Mouse (Mus musculus): ENCODE data around the gene Pkdrej.
"Not testable (repeated sequence)": the region's sequence is repeated elsewhere in the genome, so short reads cannot be mapped to it uniquely, and the experiment has no call there.

The Pkdrej gene

DNA sequence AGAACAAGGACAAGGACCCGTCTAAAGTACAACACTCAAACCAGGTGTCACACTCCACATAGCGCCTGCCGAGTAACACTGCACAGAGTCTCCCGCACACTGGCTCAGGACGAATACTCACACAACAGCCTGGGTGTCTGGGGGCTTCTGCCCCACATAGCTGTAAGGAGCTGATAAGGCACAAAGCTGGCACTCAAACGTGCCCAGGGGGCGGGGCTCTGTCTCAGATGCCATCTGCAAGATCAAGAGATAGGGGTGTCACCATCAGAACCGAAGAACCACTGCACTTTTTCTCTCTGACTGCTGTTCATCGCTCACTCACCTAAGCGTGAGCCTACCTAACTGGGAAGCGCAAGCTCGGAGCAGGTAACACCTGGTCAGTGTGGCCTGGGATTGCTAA, 12.4 kb downstream of the Pkdrej start:
- DNase-seq = no peak

DNA sequence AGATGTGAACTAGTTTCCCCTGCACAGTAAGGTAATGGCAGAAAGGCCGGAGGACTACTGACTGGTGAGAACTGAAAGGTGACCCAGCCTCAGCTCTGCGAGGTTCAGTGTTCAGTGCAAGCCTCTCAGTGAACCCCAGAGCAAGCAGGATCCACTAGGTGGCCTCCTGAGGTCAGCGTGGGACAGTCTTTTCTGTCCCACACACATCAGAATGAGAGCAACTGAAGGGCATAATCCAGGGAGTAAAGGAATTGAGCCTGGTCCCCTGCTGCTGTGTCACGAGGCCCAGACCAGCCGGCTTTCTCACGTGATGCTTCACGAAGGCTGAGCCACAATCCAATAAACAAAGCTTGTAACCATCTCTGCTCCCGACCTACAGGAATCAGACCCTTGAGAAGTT, 13.1 kb downstream of the Pkdrej start:
- no peak for DNase-seq

DNA sequence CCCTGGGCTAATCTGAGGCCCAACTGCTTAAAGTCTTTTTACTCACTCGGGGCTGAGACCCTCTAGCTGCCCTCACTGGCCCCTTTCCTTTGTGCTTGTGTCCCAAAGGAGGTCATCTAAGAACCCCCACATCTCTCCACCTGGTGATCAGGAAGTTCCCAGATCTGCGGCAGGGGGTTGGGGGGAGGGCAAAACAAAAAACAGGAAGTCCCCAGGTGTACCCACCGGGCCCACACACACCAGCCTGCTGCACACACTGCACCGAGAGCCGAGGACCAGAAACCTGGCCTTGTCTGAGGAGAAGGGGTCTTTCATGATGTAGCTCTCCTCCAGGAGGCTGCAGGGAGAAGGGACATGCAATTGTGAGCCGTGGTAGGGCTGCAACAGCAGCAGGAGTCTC, 13.5 kb downstream of the Pkdrej start:
- DNase-seq = no peak

DNA sequence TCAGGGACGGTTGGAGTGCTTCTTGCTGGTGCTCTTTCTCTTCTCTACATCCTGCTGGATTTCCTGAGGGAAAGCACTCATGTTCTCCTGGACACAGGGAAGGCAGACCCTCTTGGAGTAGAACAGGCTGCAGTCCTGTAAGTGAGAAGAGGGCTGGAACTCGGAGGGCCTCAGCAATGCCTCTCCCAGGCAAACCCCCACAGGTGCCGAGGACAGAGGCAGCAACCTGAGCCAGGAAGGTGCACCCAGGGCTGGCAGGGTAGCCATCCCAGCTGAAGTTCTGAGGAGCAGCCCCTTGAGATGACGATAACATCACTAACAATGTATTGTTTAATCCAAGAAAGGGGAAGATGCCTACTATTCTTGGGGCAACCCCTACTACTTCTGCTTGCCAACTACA, 14.1 kb downstream of the Pkdrej start:
- no peak for DNase-seq

DNA sequence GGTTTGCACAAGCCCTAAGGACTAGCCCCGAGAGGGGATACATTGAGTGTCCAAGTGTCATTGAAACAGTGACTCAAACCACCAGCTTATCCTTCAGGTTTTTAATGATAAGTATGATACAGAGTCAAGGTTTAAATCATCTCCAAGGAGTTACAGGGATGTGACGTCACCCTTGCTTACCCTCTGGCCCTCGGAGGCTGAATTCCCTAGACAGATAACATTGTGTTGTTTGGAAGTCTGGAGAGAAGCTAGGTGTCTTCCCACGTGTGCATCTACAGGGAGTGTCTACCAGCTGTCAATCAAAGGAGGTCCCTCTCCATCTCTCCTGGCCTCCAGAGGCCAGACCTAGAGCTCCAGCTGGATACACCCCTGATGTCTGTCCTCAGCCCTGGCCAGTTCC, 14.6 kb downstream of the Pkdrej start:
- no peak for DNase-seq

DNA sequence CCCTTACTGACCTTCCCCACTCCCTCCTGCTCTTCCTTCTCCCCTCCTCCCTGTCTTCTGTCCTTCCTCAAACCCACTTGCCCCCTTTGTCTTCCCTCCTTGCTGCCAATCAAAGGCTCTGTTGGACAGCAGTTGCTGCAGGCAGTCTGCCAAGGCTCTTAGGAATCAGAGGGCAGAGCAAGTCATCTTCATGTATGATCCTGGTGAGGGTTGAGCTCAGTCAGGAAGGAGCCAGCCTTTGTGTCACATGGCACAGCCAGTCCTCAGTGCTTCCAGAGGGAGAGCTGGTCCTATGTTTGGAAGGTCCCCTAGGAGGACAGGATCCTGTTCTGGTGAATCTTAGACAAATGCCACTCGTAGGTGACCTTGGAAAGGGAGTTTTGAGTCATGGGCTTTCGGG, 18.6 kb downstream of the Pkdrej start:
- DNase-seq = peak; percentile 29

DNA sequence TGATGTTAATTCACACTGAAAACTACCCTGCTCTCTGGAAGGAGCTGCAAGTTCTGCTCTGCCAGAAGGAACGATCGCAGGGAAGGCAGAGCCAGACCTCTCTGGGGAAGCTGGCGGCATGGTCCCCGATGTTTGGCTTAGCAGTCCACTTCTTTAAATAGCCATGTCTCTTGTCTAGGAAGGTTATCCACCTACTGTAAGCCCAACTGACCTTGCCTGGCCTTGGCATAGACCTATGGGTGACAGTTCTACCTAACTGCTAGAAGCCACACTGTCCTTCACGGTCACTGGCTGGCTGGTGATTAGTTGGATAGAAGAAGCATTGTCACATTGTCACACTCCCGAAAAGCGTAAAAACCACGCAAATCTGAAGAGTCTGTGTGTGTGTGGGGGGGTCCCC, 22.9 kb downstream of the Pkdrej start:
- DNase-seq = no peak

DNA sequence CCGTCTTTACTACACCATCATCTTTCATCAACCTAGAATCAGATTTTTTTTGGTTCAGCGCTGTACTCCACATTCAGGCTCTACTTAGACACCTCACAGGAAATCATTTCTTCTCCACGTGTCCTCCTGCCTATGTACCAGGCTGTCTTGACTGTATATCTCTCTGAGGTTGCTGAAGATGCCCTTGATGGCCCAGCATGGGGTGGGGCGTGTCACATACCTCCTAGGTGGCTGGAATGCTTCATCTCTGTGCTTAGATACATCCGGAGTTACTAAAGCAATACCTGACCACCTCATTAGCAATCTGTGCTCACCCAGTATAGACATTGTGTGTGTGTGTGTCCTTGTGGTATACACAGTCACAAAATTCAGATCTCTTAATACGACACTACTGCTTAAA, 26.0 kb downstream of the Pkdrej start:
- DNase-seq = no peak

DNA sequence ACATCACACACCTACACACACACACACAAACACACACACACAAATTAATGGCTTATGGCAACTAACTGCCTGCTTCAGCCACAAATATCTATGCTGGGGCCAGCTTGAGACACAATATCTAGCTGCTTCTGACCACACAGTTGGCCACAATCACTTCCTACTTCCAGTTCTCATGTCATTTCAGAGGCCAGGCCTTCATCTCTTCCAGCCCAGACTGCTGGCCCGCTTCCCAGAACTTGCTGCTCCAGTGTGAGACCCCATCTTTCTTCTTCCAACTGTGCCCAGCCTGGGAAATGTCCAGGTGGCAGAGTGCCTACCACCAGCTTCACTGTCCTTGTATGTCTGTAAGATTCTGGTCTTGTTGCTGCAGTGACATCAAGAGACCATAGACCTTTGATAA, 28.7 kb downstream of the Pkdrej start:
- DNase-seq = no peak

DNA sequence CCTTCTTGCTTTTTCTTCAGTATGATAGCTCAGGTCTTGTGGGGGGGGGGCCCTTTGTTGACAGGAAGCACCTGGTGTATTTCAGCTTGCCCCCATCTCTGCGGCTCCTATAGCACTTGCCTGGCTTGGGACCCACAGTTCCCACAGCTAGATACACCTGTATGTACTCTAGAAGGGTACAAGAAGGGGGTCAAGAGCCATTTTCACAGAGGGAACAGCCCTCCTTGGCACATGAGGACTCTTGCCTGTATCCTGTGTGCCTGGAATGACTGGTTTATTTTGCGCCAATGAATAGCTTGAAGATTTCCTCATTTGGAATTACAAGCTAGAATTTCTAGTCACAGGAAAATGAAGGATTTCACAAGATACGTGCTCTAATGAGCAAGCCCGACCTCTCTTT, 30.1 kb downstream of the Pkdrej start:
- DNase-seq = no peak

DNA sequence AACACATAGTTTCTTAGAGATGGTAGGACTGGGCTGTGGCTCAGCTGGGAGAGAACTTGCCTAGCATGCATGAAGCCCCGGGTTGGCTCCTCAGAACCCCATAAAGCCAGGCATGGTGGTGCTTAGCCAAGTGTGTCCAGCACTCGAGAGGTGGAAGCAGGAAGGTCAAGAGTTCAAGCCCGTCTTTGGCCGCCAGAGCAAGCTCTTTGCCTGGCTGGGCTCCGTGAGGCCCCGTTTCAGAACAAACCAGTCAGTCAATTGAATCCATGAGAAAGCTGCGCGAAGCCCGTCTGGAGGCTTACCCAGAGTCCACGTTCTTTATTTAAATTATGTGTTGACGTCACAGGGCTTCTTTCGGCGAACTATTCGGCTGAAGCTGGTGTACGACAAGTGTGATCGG, 32.9 kb downstream of the Pkdrej start:
- DNase-seq = peak; percentile 31

DNA sequence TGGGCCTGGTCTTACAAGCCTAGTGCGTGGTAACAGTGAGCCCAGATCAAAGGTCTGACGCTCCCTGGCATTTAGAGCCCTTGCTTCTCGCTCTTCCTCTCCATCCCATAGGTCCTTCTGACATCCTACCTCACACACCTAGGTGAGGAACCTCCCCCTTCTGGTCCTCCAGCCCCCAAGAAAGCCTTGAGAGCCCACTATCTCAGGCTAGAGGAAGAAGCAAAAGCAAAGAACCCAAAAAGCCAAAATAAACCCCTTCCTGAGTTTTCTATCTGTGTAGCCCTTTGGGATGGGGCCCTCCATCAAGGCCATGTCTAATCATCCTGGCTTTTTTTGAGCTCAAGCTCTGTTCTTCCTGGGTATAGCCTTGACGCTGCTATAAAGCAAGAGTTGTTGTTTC, 33.5 kb downstream of the Pkdrej start:
- no peak for DNase-seq

DNA sequence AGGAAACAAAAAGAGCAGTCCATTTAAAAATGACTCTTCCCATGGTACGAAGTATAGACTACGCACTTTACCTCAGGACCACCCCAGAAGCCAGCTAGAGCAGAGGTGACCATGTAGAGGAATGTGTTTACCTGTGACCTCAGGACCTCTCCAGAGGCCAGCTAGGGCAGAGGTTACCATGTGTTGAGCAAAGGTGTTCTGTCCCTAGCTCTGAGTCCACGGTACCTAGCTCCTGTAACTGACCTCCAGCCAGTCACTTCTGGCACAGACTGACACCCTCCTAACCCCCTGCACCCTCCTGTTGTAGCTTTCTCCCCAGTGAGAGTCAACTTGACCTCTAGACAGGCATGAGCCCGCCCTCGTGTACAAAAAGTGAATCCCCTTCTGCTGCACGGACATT, 34.1 kb downstream of the Pkdrej start:
- DNase-seq = no peak

DNA sequence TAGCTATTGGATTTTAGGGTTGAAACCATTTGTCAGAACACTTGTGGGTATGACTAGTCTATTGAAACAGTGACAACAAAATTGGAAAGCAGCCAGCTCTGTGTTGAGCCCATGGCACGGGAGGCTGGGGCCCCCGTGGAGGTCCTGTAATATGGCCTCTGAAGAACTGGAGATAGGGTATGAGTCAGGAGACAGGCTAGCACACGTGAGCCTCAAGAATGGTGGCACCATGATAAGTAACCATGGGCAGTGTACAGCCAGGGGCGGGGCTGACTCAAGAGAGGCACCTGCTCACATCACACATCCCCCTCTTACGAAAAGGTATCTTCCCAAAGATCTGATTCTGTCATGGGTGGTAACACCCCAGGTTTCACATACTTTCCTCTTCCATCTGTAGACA, 34.8 kb downstream of the Pkdrej start:
- no peak for DNase-seq

DNA sequence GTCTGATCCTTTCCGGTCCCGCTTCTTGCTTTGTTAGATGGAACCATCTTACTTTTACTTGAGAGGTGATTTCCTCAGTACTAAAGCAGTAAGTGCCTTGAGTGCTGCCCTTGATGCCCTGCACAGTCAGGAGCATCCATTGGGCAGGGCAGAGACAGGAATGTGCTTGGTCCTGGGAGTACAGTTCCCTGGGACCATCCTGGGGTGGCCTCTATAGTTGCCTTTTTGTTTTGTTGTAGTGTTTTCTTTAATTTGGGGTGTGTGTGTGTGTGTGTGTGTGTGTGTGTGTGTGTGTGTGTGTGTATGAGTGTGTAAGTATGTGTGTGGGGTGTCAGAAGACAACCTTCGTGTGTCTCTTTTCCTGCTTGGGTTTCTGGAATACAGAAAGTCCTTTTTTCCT, 37.2 kb downstream of the Pkdrej start:
- no peak for DNase-seq

DNA sequence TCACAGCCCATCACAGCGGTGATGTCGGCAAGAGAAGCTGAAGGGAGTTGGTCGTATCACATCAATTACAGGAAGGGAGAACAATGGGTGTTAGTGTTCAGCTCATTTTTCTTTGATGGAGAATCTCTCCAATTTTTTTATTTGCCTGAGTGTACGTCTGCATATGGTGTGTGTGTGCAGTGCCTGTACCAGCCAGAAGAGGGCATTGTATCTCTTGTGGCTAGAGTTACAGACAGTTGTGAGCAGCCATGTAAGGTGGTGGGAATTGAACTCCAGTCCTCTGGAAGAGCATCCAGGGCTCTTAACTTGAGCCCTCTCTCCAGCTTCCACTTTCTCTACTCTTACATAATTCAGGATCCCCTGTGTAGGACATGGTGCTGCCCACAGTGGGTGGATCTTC, 38.4 kb downstream of the Pkdrej start:
- no peak for DNase-seq

DNA sequence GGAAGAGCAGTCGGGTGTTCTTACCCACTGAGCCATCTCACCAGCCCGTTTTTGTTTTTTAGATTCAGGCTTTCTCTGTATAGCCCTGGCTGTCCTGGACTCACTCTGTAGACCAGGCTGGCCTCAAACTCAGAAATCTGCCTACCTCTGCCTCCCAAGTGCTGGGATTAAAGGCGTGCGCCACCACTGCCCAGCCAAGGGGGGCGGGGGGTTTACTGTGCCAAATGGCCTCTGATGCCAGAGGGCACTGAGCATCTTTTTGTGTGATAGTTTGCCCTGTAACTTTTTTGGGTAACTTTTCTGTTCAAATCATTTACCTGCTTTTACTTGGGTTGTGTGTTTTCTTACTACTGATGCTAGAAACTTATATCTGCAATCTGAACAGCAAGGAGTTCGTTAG, 42.6 kb downstream of the Pkdrej start:
- not testable (repeated sequence) for DNase-seq

DNA sequence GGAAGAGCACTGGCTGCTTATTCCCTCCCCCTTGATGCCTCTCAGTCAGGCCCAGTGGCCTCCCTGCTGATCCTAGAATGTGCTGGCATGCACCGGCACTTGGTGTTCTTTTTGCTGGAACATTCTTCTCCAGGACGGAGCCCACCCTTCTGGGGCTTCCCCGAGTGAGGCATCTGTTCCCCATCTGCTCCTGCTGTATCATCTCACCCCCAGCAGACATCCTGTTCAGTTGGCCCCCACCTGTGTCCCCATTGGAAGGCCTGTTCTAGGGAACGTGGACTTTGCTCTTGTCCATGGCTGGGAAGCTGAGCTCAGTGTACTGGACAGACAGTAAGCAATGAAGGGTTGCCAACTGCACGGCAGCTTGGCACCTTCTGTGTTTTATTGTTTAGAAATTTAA, 44.8 kb downstream of the Pkdrej start:
- peak; percentile 77 for DNase-seq

DNA sequence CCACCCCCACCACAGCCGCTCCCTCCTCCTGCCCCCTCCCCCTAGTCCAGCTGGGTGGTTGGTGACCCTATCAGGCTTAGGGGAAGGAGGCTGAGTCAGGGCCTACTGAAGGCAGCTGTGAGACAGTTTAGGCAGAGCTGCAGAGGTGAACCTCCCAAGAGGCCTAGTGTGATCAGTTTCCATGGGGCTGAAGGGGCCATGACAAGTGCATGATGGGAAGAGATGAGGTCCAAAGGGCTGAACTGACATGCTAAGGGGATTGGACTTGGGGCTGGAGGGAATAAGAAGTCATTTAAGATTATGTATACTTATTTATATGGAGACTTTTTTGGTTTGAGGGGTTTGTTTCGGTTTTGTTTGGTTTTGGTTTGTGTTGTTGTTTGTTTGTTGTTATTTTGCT, 45.3 kb downstream of the Pkdrej start:
- DNase-seq = no peak

DNA sequence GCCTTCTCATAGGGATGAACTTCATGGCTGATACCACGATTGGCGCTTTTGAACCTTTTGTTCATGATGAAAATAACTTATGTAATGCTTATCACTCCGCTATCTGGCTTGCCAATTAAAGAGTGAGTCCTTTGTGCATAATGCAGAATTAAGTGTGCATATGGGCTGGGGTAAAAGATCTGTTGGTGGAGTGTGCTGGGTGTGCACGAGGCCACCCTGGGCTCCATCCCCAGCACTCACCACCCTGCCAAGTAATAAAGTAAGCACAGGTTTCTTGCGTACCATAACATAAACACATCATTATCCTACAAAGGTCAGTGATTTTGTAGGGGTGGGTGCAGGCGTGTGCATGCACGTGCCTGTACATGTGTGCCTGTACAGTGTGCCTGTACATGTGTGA, 46.5 kb downstream of the Pkdrej start:
- DNase-seq = no peak

DNA sequence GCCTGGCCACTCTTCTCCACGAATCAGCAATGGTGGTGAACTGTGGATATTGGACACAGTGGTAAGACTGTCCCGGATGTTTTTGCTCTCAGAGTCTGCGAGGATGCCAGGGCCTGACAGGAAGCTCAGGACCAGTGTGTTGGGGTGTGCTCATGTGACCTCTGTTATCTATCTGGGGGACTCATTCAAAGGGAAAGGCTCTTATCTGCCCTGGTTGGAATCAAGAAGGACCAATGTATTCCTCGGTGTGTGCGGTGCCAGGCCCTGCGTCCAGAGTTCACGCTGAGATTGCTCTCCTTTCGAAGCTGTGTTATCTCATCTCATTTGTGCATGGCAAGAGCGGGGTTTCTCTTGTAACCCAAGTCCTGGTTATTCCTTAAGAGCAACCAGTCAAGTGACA, 47.1 kb downstream of the Pkdrej start:
- no peak for DNase-seq

DNA sequence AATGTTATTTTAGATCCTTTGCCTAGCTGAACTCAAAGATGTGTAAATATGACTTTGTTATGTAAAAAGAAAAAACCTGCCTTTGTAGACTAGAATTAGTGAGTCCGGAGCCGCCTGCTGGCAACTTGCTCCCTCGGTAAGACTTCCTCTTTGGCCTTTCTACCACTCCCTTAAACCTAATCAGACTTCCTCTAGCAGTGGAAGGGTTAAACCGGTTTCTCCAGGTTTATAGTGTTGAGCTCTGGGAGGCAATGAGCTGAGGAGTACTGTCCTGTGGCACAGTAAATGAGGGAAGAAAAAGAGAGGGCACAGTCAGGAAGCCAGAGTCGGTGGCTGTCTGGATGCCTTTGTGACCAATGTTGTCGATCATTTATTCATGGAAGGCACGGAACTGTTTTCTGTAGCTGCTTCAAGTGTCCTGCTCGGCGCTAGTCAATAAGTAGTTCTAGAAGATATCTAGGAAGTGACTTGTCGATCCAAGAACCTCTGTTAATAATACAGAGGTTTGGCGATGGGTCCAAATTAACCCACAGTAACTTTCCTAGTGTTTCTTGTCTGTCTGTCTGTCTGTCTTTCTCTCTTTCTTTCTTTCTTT, 49.3 kb downstream of the Pkdrej start:
- no peak for DNase-seq

DNA sequence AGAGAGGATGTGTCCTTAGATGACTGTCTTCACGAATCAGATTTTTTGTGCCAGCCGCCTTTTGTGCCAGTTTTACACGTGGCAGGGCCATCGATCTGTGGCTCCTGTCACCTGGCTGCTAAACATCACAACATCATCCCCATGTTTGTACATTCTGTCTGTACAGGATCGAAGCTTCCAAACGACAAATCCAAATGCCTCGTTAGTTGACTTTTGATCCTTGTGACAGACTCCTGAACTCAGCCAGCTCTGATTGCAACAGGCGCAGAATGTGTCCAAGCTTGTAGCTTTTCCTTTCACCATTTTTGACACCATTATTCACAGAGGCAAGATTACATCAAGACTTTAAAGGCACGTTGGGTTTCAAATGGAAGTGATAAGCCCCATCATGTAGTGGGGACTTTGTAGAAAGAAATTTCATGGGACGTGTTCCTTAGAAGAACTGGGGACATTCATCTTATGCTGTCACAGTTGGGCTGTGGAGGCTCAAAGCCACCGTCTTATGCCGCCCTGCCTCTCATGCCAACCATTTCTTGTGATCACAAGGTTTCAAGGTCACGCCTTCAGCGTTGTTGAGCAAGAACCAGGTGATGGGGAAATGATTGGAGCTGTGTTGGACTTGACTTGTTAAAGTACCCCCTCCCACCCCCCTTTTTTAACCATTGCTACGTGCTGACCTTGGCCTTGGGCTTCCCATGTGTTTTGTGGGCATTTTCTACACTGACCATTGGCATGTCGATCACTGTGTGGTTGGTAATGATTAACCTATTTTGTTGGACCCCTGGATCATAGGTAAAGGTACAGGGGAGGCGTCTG, 50.0 kb downstream of the Pkdrej start:
- DNase-seq = peak; percentile 70

DNA sequence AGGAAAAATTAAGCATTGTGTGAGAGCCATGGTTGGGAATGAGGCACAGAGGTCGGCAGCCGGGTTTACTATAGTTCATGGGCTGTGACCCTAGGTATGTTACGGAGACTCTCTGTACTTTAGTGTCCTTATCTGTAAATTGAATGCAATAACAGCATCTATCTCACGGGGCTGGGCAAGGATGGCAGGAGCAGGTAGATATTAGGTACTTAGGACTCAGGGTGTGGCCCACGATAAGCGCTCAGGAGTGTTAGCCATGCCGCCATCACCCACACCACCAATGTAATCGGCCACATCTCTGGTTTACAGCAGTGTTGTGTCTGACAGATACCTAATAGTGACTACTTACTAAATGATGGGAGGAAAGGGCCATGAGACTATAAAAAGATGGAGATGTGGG, 52.5 kb downstream of the Pkdrej start:
- DNase-seq = no peak

DNA sequence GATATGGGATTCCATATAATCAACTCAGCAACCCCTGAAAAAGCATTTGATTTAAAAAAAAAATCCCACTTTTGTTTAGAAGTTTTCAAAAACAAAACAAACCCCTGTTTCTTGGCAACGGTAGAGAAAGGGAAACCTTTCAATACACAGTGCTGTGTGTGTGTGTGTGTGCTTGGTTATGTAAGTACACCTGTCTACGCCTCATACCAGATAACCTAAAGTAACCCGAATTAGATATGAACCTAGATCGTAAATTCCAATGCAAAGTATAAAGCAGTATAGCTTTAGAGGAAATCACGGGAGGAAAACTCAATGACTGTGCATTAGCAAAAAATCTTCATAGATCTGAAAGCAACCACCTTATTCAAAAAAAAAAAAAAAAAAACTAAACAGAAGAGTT, 54.9 kb downstream of the Pkdrej start:
- no peak for DNase-seq
